Mouse (Mus musculus) neutrophil, adult 59 days (primary cell): ENCODE measurements around the gene Arf5. TPM values are rescaled to one million over a fixed set of nuclear protein-coding genes. Genes with fewer than 3 reads are reported as not detected.

Experiments used
- total RNA-seq, 2 experiments: library from RNA; stranded (reverse); gene quantifications; 1 replicate in 1 of 2; 2 replicates in 1 of 2; pipeline ENCODE4 v1.2.4; 2023

Arf5 gene
- total RNA-seq: 100 to 1,000 TPM; 174 to 175 TPM

GRCm38 (mm10) chr6:28423313-28423712, at the start of gene Arf5:
Gene Arf5 (plus strand): TSS chr6:28423560.

GRCm38 (mm10) chr6:28397681-28398203, 25.6 kb upstream of the Arf5 start, which contains the start of gene Zfp800:
Gene Zfp800 (minus strand): TSS chr6:28398005.

GRCm38 (mm10) chr6:28427096-28427839, 3.9 kb downstream of the Arf5 start, which contains the start of gene Fscn3:
Gene Fscn3 (plus strand): TSS chr6:28427789.

GRCm38 (mm10) chr6:28428290-28428689, 4.9 kb downstream of the Arf5 start, which contains the start of gene Gcc1:
Gene Gcc1 (minus strand): TSS chr6:28428390.

GRCm38 (mm10) chr6:28449253-28449652, 25.9 kb downstream of the Arf5 start, which contains the start of gene Pax4:
Gene Pax4 (minus strand): TSS chr6:28449353.

GRCm38 (mm10) chr6:28474839-28475238, 51.5 kb downstream of the Arf5 start, which contains the start of gene Snd1:
Gene Snd1 (plus strand): TSS chr6:28475139.

Other genes starting within 250 kb of the Arf5 start
- gene Zfp800, start 25.6 kb upstream of the Arf5 start, total RNA-seq: 10 to 100 TPM; 26.7 to 27.2 TPM
- not detected for gene Fscn3, start 4.2 kb downstream of the Arf5 start, total RNA-seq
- gene Gcc1, start 4.8 kb downstream of the Arf5 start, total RNA-seq: 10 to 100 TPM; 23.0 to 25.0 TPM
- gene Pax4, start 25.8 kb downstream of the Arf5 start, total RNA-seq: not detected
- gene Snd1, start 51.6 kb downstream of the Arf5 start, total RNA-seq: 10 to 100 TPM; 67.9 to 82.2 TPM